8 mouse cellular contexts compared by ENCODE assay signal in the genomic region with DNA sequence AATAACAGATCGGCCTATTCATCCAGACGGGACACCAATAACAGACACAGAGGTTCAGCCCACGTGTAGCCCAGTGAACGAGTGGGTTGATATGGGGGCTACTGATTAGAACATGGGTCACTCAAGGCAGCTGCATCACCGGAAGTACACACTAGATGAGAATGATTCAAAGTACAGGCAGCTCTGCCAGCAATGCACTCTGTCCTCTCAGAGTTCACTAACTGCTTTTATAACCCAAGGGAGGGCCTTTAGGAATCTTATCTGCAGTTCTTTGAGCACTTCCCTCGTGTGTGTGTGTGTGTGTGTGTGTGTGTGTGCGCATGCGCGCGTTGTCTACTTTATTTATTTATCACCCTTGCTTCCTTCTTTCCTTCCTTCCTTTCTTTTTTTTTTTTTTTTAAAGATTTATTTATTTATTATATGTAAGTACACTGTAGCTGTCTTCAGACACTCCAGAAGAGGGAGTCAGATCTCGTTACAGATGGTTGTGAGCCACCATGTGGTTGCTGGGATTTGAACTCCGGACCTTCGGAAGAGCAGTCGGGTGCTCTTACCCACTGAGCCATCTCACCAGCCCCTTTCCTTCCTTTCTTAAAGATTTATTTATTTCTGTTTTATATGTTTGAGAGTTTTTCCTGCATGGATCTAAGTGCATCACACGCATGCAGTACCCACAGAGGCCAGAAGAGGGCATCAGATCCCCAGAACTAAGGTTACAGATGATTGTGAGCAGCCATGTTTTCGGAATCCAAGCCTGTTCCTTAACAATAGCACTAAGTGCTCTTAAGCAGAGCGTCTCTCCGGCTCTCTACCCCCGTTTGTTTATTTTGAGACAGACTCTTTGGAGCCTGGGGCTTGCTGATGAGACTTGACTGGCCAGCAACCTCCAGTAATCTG. TPM values are rescaled to one million over a fixed set of nuclear protein-coding genes. Genes with fewer than 3 reads are reported as not detected.
DNase-seq lines count a peak whose midpoint lies in the region; ATAC-seq lines count a peak whose summit lies in the region.
"Had no signal": no experiment of that assay in that cellular context is flagged by ENCODE, and none has a peak within 500 bp of the region (broad histone marks: within the 10 kb centered on the region; RNA-seq: fewer than 3 reads in every experiment).

No protein-coding gene starts in this region.

- DNase-seq in 416B (ENCODE audit: low read depth) = peak; percentile 75
- DNase-seq in CD4-positive helper T cell, adult 2 months (ENCODE audit: low read depth, low spot score) = peak; percentile 66
- DNase-seq in brain, embryonic 18.5 days (ENCODE audit: low read depth, low spot score) = peak; percentile 28
- peak; percentile 37 to 65 for DNase-seq in kidney, adult 8-10 months
- peak; percentile 40 to 52 for DNase-seq in lung, adult 18-20 months
- DNase-seq in retina, postnatal 7 days (ENCODE audit: low read depth, low spot score) = peak; percentile 58

- H3K9me3 ChIP-seq in forebrain, embryonic 13.5 days (replicated peaks) = no peaks in the 10 kb centered on the region

- no peak overlapping the region for H3K4me2 ChIP-seq in forebrain, embryonic 13.5 days

- H3K27ac ChIP-seq in forebrain, embryonic 13.5 days = no peak overlapping the region

- H3K9ac ChIP-seq in forebrain, embryonic 13.5 days = no peak overlapping the region

- no peaks in the 10 kb centered on the region for H3K4me1 ChIP-seq in forebrain, embryonic 13.5 days

- H3K27me3 ChIP-seq in forebrain, embryonic 13.5 days = 0 out of 2 replicates have a peak, but pooled peaks cover 6% of the 10 kb centered on the region

- no peak overlapping the region for H3K4me3 ChIP-seq in forebrain, embryonic 13.5 days

- H3K36me3 ChIP-seq in forebrain, embryonic 13.5 days (ENCODE audit: poor library complexity, severe bottlenecking) = no peaks in the 10 kb centered on the region

- WGBS in forebrain, embryonic 13.5 days = 62% methylated on average over 19 of the region's 19 CpGs

- peak; percentile 69; the same call in 1 of the 2 replicates for ATAC-seq in forebrain, embryonic 13.5 days

RNA-seq across cellular contexts. Expression of gene Prss41, which starts 7.1 kb away (rescaled TPM):
- 1.2 and 1.3 TPM in 2 replicates for polyA plus RNA-seq in forebrain, embryonic 13.5 days (2015; fragmentation: Nextera tagmentation; extraction: Ambion mirVana)

RNA-seq across cellular contexts. Expression of gene Prss32, which starts 7.4 kb away (rescaled TPM):
- not detected in 2 replicates for polyA plus RNA-seq in forebrain, embryonic 13.5 days (2015; fragmentation: Nextera tagmentation; extraction: Ambion mirVana)

RNA-seq across cellular contexts. Expression of gene Prss33, which starts 15.2 kb away (rescaled TPM):
- polyA plus RNA-seq in forebrain, embryonic 13.5 days (2015; fragmentation: Nextera tagmentation; extraction: Ambion mirVana) = not detected in 2 replicates

RNA-seq across cellular contexts. Expression of gene Prss21, which starts 16.8 kb away (rescaled TPM):
- polyA plus RNA-seq in forebrain, embryonic 13.5 days (2015; fragmentation: Nextera tagmentation; extraction: Ambion mirVana) = not detected in 2 replicates
- polyA plus RNA-seq: stomach, embryonic 16.5 days had no signal

RNA-seq across cellular contexts. Expression of gene Elob, which starts 22.2 kb away (rescaled TPM):
- 1,249 and 1,327 TPM in 2 replicates for polyA plus RNA-seq in forebrain, embryonic 13.5 days (2015; fragmentation: Nextera tagmentation; extraction: Ambion mirVana)
